Mouse (Mus musculus) myocyte (in vitro differentiated cells): ENCODE results near the gene Ptprg. TPM values are rescaled to one million over a fixed set of nuclear protein-coding genes. Genes with fewer than 3 reads are reported as not detected.

Source experiments
- H3K27me3 ChIP-seq: one replicate; pipeline ENCODE4 v1.6.1; 2011; ENCODE audit not compliant: control insufficient read depth, insufficient read depth, insufficient read length
- H3K36me3 ChIP-seq: one replicate; pipeline ENCODE4 v1.6.1; 2011; ENCODE audit not compliant: control insufficient read depth, insufficient read depth
- H3K4me2 ChIP-seq: one replicate; pipeline ENCODE4 v1.6.1; 2011; ENCODE audit warnings: low read depth, control low read depth
- H3K4me3 ChIP-seq: one replicate; pipeline ENCODE4 v1.5.1; 2011; ENCODE audit warnings: mild to moderate bottlenecking, control low read depth, moderate library complexity
- H3K79me2 ChIP-seq: one replicate; pipeline ENCODE4 v1.6.1; 2011; ENCODE audit not compliant: control insufficient read depth, insufficient read depth
- H3ac ChIP-seq: one replicate; pipeline ENCODE4 v1.6.1; 2011; ENCODE audit not compliant: control insufficient read depth, insufficient read length
- CEBPB ChIP-seq: IDR thresholded peaks from 2 replicates; pipeline ENCODE4 v1.6.1; 2011; ENCODE audit warnings: mild to moderate bottlenecking, moderate library complexity; ENCODE audit not compliant: poor library complexity, insufficient read depth, severe bottlenecking
- E2F4 ChIP-seq: IDR thresholded peaks from one replicate; pipeline ENCODE4 v1.6.1; 2011; ENCODE audit warnings: mild to moderate bottlenecking, control low read depth, moderate library complexity; ENCODE audit not compliant: insufficient read depth
- MAX ChIP-seq: IDR thresholded peaks from one replicate; pipeline ENCODE4 v1.6.1; 2011; ENCODE audit warnings: low read depth, mild to moderate bottlenecking, control low read depth
- MYOD1 ChIP-seq, 3 experiments: IDR thresholded peaks; one replicate each; pipeline ENCODE4 v1.6.1; 2011; ENCODE audit warnings: control low read depth in 2 of 3, low read depth in 2 of 3, mild to moderate bottlenecking in 2 of 3, moderate library complexity in 1 of 3; ENCODE audit not compliant: insufficient read length in 2 of 3, control insufficient read depth in 1 of 3
- MYOG ChIP-seq, 3 experiments: IDR thresholded peaks; one replicate each; pipeline ENCODE4 v1.6.1; 2011; ENCODE audit warnings: control low read depth in 2 of 3, low read depth in 2 of 3, mild to moderate bottlenecking in 2 of 3; ENCODE audit not compliant: insufficient read length in 2 of 3, control insufficient read depth in 1 of 3, insufficient read depth in 1 of 3
- POLR2A ChIP-seq: IDR thresholded peaks from one replicate; pipeline ENCODE4 v1.6.1; 2011; ENCODE audit warnings: low read depth, mild to moderate bottlenecking, control low read depth, moderate library complexity; ENCODE audit not compliant: insufficient read length
- POLR2AphosphoS2 ChIP-seq: IDR thresholded peaks from one replicate; pipeline ENCODE4 v1.6.1; 2011; ENCODE audit warnings: low read depth, control low read depth; ENCODE audit not compliant: insufficient read length
- REST ChIP-seq: IDR thresholded peaks from one replicate; pipeline ENCODE4 v1.6.1; 2011; ENCODE audit warnings: mild to moderate bottlenecking, control low read depth, moderate library complexity; ENCODE audit not compliant: insufficient read depth, insufficient read length
- SRF ChIP-seq: IDR thresholded peaks from one replicate; pipeline ENCODE4 v1.6.1; 2011; ENCODE audit warnings: low read depth; ENCODE audit not compliant: control insufficient read depth, insufficient read length
- TCF12 ChIP-seq: IDR thresholded peaks from one replicate; pipeline ENCODE4 v1.6.1; 2011; ENCODE audit warnings: mild to moderate bottlenecking, control low read depth; ENCODE audit not compliant: poor library complexity, insufficient read depth, severe bottlenecking
- TCF3 ChIP-seq: IDR thresholded peaks from one replicate; pipeline ENCODE4 v1.6.1; 2011; ENCODE audit warnings: low read depth, control low read depth; ENCODE audit not compliant: insufficient read length
- USF1 ChIP-seq: IDR thresholded peaks from one replicate; pipeline ENCODE4 v1.6.1; 2011; ENCODE audit warnings: low read depth, mild to moderate bottlenecking, control low read depth, moderate library complexity
- polyA plus RNA-seq: library from polyadenylated mRNA; unstranded; fragments of >200 nt; fragmentation: generic; extraction: Trizol; gene quantifications from one replicate; pipeline ENCODE4 v1.2.1, GENCODE M21; 2012; ENCODE audit warnings: missing spikeins

Ptprg gene
- polyA plus RNA-seq, 1 experiment, result 14.4 TPM

DNA sequence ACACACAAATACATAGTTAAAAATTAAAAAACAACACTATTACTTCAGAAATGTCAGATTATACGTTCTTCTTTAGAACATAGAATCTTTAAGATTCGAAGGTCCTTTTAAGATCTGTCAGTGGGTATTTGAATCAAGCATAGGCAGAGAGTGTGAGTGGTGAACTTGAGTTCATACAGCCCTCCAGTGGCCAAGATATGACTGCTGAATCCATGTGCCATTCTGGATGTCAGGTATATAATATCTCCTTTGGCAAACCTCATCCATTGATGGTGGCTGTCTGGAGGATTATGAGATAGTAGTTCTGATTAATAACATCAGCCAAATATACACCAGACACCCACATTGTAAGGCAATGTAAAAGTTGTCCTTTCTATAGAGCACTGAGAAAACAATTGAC is 266.0 kb downstream of the Ptprg start:
- TF ChIP-seq MAX (no peak), POLR2A (no peak), SRF (no peak), REST (no peak), USF1 (no peak), MYOD1 (IDR thresholded peaks at IDR 0.05; ENCODE audit: control insufficient read depth in 1 of 3, insufficient read length in 2 of 3, low read depth in 2 of 3) (no peak), TCF3 (no peak), E2F4 (no peak), TCF12 (no peak), MYOG (IDR thresholded peaks at IDR 0.05; ENCODE audit: control insufficient read depth in 1 of 3, insufficient read depth in 1 of 3, insufficient read length in 2 of 3, low read depth in 2 of 3) (no peak), POLR2AphosphoS2 (no peak), CEBPB (no peak)
- Histone ChIP-seq H3K36me3 (no peaks in the 10 kb centered on the region), H3ac (no peak overlapping the region), H3K4me2 (no peak overlapping the region), H3K27me3 (no peaks in the 10 kb centered on the region), H3K79me2 (no peaks in the 10 kb centered on the region), H3K4me3 (no peak overlapping the region)

DNA sequence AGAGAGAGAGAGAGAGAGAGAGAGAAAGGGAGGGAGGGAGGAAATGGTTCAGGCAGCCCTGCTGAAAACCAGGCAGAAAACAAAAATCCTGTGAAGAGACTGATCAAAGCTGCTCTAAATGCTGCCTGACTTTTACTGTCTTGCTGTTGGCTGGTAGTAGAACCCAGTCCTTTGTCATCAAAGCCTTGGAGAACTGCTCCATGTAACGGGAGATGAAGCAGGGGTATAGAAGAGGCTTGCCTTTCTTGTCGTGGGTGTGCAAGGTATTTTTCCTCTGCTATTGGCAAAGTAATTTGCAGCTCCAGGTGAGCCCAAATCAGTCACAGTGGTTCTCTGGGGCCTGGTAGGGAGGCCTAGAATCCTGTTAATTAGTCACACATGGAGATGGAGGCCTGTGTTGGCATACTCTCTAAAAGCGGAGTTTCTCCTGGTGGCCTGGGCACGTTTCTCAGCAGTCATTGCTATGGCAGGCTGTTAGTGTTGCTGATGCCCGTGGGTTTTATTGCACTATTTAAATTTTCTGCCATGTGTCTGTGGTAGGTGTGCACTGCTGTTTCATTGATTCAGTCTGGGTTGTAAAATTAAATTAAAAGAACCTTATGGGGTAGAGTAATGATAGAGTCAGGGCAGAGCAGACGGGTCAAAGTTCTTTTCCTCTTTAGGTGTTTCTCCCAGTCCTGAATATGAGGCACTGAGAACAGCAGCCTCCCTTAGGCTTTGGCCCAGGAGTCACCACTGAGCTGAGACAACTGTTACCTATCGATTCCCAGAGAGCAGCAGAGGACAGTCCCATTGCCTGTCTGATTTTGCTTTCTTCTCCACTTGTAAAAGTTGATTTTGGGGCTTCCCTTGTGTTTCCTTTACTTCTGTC is 269.7 kb downstream of the Ptprg start:
- Histone ChIP-seq H3ac (no peak overlapping the region), H3K4me3 (no peak overlapping the region), H3K4me2 (no peak overlapping the region), H3K79me2 (no peaks in the 10 kb centered on the region), H3K36me3 (no peaks in the 10 kb centered on the region), H3K27me3 (no peaks in the 10 kb centered on the region)
- TF ChIP-seq MYOG (IDR thresholded peaks at IDR 0.05; ENCODE audit: control insufficient read depth in 1 of 3, insufficient read depth in 1 of 3, insufficient read length in 2 of 3, low read depth in 2 of 3) (no peak), USF1 (no peak), REST (no peak), POLR2A (no peak), E2F4 (no peak), TCF12 (no peak), MAX (no peak), MYOD1 (IDR thresholded peaks at IDR 0.05; ENCODE audit: control insufficient read depth in 1 of 3, insufficient read length in 2 of 3, low read depth in 2 of 3) (no peak), CEBPB (no peak)

DNA sequence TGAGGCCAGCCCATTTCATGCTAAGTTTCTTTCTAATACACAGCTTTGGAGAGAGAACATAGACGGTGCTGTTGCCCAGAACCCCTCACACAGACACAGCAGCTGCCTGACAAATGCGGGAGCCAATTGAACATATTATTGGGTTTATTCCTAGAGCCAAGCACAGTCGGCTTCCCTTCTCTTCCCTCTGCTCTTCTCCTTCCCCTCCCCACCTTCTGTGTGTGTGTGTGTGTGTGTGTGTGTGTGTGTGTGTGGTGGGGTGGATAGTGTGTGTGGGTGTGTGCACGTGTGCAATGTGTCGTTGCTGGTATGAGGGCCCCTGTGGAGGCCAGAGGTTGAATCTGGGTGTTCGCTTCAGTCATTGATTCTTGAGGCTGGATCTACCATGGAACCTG is 270.4 kb downstream of the Ptprg start:
- H3K79me2 ChIP-seq, result no peaks in the 10 kb centered on the region
- no peaks in the 10 kb centered on the region for H3K27me3 ChIP-seq
- H3K36me3 ChIP-seq, result no peaks in the 10 kb centered on the region
- no peak overlapping the region for H3K4me3 ChIP-seq
- H3K4me2 ChIP-seq, result no peak overlapping the region
- TF ChIP-seq MAX (no peak), TCF3 (no peak), POLR2AphosphoS2 (no peak), MYOD1 (IDR thresholded peaks at IDR 0.05; ENCODE audit: control insufficient read depth in 1 of 3, insufficient read length in 2 of 3, low read depth in 2 of 3) (no peak), REST (no peak), TCF12 (no peak), CEBPB (no peak), POLR2A (no peak), E2F4 (no peak), SRF (no peak)
- H3ac ChIP-seq, result no peak overlapping the region

DNA sequence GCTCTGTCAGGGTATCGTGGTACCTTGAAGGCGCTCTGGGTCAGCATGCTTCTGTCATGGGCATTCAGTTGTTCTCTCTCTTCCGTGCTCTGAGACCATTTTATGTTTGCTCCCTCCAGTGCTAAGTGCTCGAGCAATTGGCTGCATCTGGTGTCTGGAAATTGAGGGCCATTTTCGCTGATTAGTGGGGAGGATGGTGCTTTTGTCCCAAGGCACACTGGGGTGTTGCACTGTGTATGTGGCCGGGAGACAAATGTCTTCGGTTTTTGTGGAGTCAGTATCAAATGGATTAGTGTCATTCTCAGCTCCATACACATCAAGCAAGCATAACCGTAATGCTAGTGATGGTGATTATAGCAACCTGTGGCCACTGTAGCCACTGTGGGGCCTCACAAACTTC is 271.6 kb downstream of the Ptprg start:
- TF ChIP-seq E2F4, result no peak
- TF ChIP-seq REST, result no peak
- no peak for TF ChIP-seq MAX
- no peak for TF ChIP-seq TCF12
- TF ChIP-seq MYOD1 (IDR thresholded peaks at IDR 0.05; ENCODE audit: control insufficient read depth in 1 of 3, insufficient read length in 2 of 3, low read depth in 2 of 3), result no peak
- no peak for TF ChIP-seq POLR2A
- TF ChIP-seq USF1, result no peak
- no peak for TF ChIP-seq POLR2AphosphoS2
- no peak for TF ChIP-seq CEBPB
- TF ChIP-seq TCF3, result no peak
- TF ChIP-seq SRF, result no peak
- TF ChIP-seq MYOG (IDR thresholded peaks at IDR 0.05; ENCODE audit: control insufficient read depth in 1 of 3, insufficient read depth in 1 of 3, insufficient read length in 2 of 3, low read depth in 2 of 3), result no peak
- Histone ChIP-seq H3K27me3 (no peaks in the 10 kb centered on the region), H3ac (no peak overlapping the region), H3K36me3 (no peaks in the 10 kb centered on the region), H3K79me2 (no peaks in the 10 kb centered on the region), H3K4me2 (no peak overlapping the region), H3K4me3 (no peak overlapping the region)
